Mouse (Mus musculus) CD8-positive naive resting alpha-beta T cell, adult 57 days (primary cell): Measurements from ENCODE around the gene Zfp280d. TPM values are rescaled to one million over a fixed set of nuclear protein-coding genes. Genes with fewer than 3 reads are reported as not detected.

ENCODE experiments used
- total RNA-seq: library from RNA; stranded (reverse); gene quantifications from one replicate; pipeline ENCODE4 v1.2.4, GENCODE M21; 2023

Gene Zfp280d
- total RNA-seq = 111 TPM

GRCm38 (mm10) chr9:72274677-72275076 lies at the start of gene Zfp280d:
Gene Zfp280d (plus strand): TSS chr9:72274860.

Other genes with a start within 250 kb of the Zfp280d start
- gene Tcf12, start 163.0 kb upstream of the Zfp280d start, total RNA-seq = 154 TPM
- 1.4 TPM for gene Mns1, start 163.2 kb downstream of the Zfp280d start, total RNA-seq
- gene Tex9, start 217.4 kb downstream of the Zfp280d start, total RNA-seq = 21.7 TPM